Mouse (Mus musculus) spleen, adult 2 months (tissue): ENCODE measurements around the gene Nfib.

Experiments used
- CTCF ChIP-seq: fragments of 200-500 bp; IDR thresholded peaks from 2 replicates; pipeline ENCODE4 v1.5.1; 2011; ENCODE audit warnings: mild to moderate bottlenecking, inconsistent platforms; ENCODE audit not compliant: insufficient read depth, insufficient read length, insufficient replicate concordance; ENCODE audit errors: extremely low read depth
- POLR2A ChIP-seq: fragments of 200-500 bp; IDR thresholded peaks from 2 replicates; pipeline ENCODE4 v1.6.1; 2011; ENCODE audit warnings: low read depth, low read length, inconsistent platforms

DNA sequence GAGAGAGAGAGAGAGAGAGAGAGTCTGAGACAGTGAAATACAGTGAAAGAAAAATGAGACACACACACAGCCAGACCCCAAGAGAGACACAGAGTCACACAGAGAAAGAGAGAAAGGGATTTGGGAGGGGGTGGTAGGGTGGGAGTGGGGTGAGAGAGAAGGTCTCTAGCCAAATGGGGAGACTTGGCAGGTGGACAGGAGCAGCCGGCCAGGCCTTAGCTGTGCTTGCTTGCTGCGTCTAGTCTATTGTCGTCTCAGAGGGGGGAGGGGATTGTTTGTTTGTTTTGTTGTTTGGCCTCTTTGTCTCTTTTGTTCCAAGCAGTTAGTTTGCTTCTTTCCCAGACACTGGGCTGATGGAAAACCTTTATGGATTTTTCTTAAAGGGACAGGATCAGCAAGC, 172.3 kb downstream of the Nfib start:
- TF ChIP-seq CTCF: no peak
- no peak for TF ChIP-seq POLR2A
